Comparison of ENCODE assay signal across 9 mouse cellular contexts in genomic region chr5:143620941-143621340, GRCm38 (mm10). TPM values are rescaled to one million over a fixed set of nuclear protein-coding genes. Genes with fewer than 3 reads are reported as not detected.
DNase-seq lines count a peak whose midpoint lies in the region; ATAC-seq lines count a peak whose summit lies in the region.
"Had no signal": no experiment of that assay in that cellular context is flagged by ENCODE, and none has a peak within 500 bp of the region (broad histone marks: within the 10 kb centered on the region; RNA-seq: fewer than 3 reads in every experiment).

No protein-coding gene starts in this region.

- peaks cover 2% of the 10 kb centered on the region; the same call in 1 of the 2 replicates for H3K4me1 ChIP-seq in hindbrain, embryonic 11.5 days (replicated peaks; ENCODE audit: control insufficient read depth, insufficient read depth, low read length)
- peaks cover 26% of the 10 kb centered on the region for H3K4me1 ChIP-seq in hindbrain, embryonic 10.5 days (replicated peaks)

- no peaks in the 10 kb centered on the region for H3K36me3 ChIP-seq in hindbrain, embryonic 11.5 days (ENCODE audit: control insufficient read depth, insufficient read depth, low read length)
- H3K36me3 ChIP-seq in hindbrain, embryonic 10.5 days, result no peaks in the 10 kb centered on the region

- no peak overlapping the region for H3K4me3 ChIP-seq in hindbrain, embryonic 11.5 days (ENCODE audit: low read depth, low read length)
- H3K4me3 ChIP-seq in hindbrain, embryonic 10.5 days, result no peak overlapping the region
- H3K4me3 ChIP-seq: erythroblast, embryonic 14.5 days had no signal

- no peak; the same call in 1 of the 2 replicates for ATAC-seq in hindbrain, embryonic 11.5 days (ENCODE audit: low FRiP score)

- H3K27ac ChIP-seq in hindbrain, embryonic 11.5 days (ENCODE audit: low read depth, low read length), result no peak overlapping the region
- H3K27ac ChIP-seq in hindbrain, embryonic 10.5 days, result no peak overlapping the region

- H3K4me2 ChIP-seq in hindbrain, embryonic 11.5 days (replicated peaks; ENCODE audit: low read depth, low read length), result no peak overlapping the region

- 62% methylated on average over 13 of the region's 13 CpGs for WGBS in hindbrain, embryonic 11.5 days
- 74% methylated on average over 13 of the region's 13 CpGs for WGBS in hindbrain, embryonic 10.5 days

- peak; percentile 47 for DNase-seq in hindbrain, embryonic 11.5 days (ENCODE audit: low spot score)
- no peak for DNase-seq in hindbrain, embryonic 10.5 days (ENCODE audit: low spot score)
- DNase-seq in adrenal gland, adult 18-20 months (ENCODE audit: low spot score in 2 of 2), result peak; percentile 80 to 82
- peak; percentile 49 to 60 for DNase-seq in cerebellum, postnatal 36 days
- DNase-seq in kidney, postnatal 4 days, result peak; percentile 80 to 86
- peak; percentile 51 for DNase-seq in retina, adult 2 months (ENCODE audit: low read depth, low spot score)
- DNase-seq in heart, adult 8-10 months (ENCODE audit: low spot score), result no peak
- DNase-seq in yolk sac, embryonic 10.5 days (ENCODE audit: low spot score), result no peak

- H3K27me3 ChIP-seq in hindbrain, embryonic 11.5 days (ENCODE audit: control insufficient read depth, insufficient read depth, low read length), result no peaks in the 10 kb centered on the region
- H3K27me3 ChIP-seq in hindbrain, embryonic 10.5 days (ENCODE audit: insufficient read depth, poor library complexity, severe bottlenecking), result no peaks in the 10 kb centered on the region

- no peak overlapping the region for H3K9ac ChIP-seq in hindbrain, embryonic 11.5 days (ENCODE audit: low read depth, low read length)

- no peaks in the 10 kb centered on the region for H3K9me3 ChIP-seq in hindbrain, embryonic 11.5 days (ENCODE audit: control insufficient read depth, low read length)
- no peaks in the 10 kb centered on the region for H3K9me3 ChIP-seq in hindbrain, embryonic 10.5 days

RNA-seq across cellular contexts. Expression of gene Cyth3, which starts 1.3 kb away (rescaled TPM):
- polyA plus RNA-seq in hindbrain, embryonic 11.5 days (2014; fragmentation: Nextera tagmentation; extraction: Ambion mirVana), result 30.3 and 33.4 TPM in 2 replicates
- 33.6 and 36.4 TPM in 2 replicates for polyA plus RNA-seq in hindbrain, embryonic 10.5 days (2016; fragmentation: Nextera tagmentation; extraction: Ambion mirVana)
- total RNA-seq in adrenal gland, adult 18-20 months (2021), result 100 to 1,000 TPM in 1 of 2 experiments, 10 to 100 TPM in 1; 81.9 to 153 TPM
- 10 to 100 TPM; 23.1 to 33.1 (median 27.4) TPM for total RNA-seq in heart, adult 8-10 months (2022)

Comparison
In these comparisons a context has a peak if more than half of its experiments do, and no peak if none do; other contexts are left out.
1. DNase-seq: peak in hindbrain, embryonic 11.5 days (single experiment), adrenal gland, adult 18-20 months (2 of 2), cerebellum, postnatal 36 days (2 of 2), kidney, postnatal 4 days (2 of 2) and retina, adult 2 months (single experiment); none in hindbrain, embryonic 10.5 days (single experiment), heart, adult 8-10 months (single experiment) and yolk sac, embryonic 10.5 days (single experiment).